Mouse (Mus musculus) cortical plate, adult 2 months (tissue): ENCODE measurements around the gene Padi2.

Source experiments
- CTCF ChIP-seq: fragments of 200-500 bp; IDR thresholded peaks from 2 replicates; pipeline ENCODE4 v1.5.1; 2011; ENCODE audit warnings: mild to moderate bottlenecking, control low read depth, low read length; ENCODE audit not compliant: insufficient read depth; ENCODE audit errors: extremely low read depth
- POLR2A ChIP-seq: fragments of 200-500 bp; IDR thresholded peaks from 2 replicates; pipeline ENCODE4 v1.6.1; 2011; ENCODE audit warnings: mild to moderate bottlenecking, low read length, control low read depth; ENCODE audit not compliant: insufficient read depth; ENCODE audit errors: extremely low read depth

GRCm38 (mm10) chr4:140962207-140962909 is 56.2 kb downstream of the Padi2 start:
- TF ChIP-seq CTCF (no peak), POLR2A (no peak)
